Mouse (Mus musculus): ENCODE results near the gene Def8.

Gene Def8

GRCm38 (mm10) chr8:123492898-123493297 is 69.6 kb downstream of the Def8 start:
- no peak for DNase-seq

DNA sequence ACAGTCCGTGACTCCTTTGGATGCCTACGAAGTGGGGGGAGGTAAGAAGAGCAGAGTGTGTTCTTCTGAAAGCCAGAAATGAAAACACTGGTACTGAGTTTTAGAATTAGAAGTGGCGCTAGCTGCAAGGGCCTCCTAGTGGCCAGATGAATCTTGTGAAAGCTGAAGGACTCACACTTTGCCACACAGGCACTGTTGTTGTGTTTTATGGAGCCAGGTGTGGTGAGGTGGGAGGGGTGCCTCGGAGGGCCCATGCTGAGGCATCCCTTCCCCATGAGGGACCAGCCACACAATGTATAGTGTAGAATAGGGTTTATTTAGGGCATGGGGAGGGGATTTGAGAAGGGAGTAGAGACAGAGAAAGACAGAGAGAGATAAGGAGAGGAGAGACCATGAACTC is 74.4 kb downstream of the Def8 start:
- DNase-seq: no peak

DNA sequence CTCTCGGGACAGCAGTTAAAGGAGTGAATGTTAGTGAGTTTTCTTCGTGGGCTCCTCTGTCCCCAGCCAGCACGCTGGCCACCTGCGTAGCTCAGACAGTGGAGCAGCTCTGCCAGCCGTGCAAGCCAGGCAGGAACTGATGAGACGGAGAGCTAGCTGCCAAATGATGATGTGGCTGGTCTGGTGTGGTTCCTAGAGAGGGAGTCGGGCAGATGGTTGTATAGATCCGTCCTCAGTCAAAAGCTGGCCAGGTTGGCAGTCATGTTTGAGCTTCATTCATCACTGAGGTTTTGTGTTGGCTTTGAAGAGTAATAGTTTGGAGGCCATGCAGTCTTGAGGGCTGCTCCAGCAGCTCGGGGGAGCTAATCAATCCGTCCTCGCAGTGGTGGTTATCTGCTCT is 75.6 kb downstream of the Def8 start:
- DNase-seq: no peak

GRCm38 (mm10) chr8:123499556-123499955 is 76.2 kb downstream of the Def8 start:
- DNase-seq: no peak

GRCm38 (mm10) chr8:123502192-123502591 is 78.9 kb downstream of the Def8 start:
- no peak for DNase-seq

DNA sequence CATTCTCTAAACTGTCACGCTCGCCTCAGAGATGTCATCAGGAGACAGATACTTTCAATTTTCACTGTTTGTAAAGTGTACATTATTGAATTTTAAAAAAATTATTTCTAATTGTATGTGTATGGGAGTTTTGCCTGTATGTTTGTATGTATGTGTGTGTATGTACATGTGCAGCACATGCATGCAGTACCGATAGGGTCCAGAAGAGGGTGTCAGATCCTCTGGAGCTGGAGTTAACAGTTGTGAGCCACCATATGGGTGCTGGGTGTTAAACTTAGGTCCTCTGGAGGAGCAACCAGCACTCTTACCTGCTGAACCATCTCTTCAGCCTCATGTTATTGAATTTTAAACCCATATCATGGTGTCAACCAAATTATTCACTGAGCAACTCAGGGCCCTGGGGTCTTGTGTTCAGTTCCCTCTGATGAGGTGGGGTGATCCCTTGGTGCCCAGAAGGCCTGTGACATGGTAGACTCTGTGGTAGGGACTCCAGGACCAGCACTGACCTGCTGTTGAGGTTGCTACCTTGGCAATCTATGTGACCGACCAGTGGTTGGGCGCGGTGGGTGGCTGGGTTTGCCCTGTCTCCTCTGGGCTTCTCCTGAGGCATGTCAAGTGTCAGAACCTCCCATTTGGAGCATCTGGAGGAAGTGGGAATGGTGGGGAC is 80.6 kb downstream of the Def8 start:
- no peak for DNase-seq

DNA sequence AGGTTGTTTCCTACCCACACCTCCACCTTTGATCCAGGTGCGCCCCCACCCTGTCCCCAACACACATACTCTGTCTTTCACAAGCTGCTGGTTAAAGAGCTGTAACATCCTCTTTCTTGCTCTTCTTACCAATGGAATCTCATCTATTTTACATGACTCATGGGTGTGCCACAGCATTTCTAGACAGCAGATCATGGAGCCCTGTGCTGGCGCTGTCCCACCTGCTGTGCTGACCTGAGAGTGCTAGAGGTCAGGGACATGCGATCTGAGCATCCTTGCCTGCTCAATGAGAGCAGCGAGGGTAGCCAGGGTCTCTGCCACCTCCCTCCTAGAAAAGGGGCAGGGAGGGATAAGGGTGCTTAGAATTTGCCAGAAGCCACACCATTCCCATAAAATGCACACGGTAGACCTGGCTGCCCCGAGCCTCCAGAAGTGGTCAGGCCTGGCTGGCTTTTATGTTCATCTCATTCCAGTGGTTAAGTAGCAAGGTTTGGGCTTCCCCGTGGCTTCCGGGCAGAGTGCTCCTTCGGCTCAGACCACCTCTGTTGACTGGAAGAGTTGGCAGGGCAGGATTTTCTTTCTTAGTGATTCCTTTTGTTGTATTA is 81.4 kb downstream of the Def8 start:
- DNase-seq: no peak

DNA sequence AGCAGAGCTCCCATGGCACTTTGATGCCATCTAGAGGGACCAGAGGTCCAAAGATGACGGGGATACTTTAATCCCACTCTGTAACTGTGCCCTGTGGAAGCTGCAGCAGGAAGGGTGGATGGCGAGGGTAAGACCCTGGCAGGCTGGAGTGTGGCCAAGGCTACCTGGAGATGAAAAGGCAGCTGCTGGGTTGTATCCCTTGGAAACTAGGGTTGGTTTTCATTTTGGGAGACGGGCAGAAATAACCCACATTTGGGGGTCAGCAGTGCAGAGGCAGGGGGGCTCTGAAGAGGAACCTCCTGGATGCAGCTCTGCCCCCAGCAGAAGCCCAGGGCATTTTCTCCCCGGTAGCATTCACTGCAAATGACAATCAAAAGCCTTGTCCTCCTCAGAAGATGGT is 81.9 kb downstream of the Def8 start:
- no peak for DNase-seq

DNA sequence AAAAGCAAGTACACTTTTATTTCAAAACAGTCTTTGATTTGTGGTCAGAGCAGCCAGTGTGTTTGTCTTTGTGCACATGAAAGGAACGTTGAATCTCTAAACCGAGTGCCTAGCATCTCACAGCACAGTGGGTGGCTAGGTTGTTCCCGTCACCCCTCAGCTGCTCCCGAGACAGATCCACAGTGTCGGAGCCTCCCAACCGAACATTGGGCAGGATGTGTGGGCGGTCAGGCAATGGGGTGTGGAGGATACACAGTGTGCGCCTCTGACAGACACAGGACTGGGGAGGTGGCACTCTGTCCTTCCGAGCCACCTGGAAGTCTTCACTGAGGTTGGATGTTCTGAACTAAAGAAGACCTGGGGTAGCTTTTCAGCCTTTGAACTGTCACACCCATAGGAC is 82.4 kb downstream of the Def8 start:
- DNase-seq: no peak

DNA sequence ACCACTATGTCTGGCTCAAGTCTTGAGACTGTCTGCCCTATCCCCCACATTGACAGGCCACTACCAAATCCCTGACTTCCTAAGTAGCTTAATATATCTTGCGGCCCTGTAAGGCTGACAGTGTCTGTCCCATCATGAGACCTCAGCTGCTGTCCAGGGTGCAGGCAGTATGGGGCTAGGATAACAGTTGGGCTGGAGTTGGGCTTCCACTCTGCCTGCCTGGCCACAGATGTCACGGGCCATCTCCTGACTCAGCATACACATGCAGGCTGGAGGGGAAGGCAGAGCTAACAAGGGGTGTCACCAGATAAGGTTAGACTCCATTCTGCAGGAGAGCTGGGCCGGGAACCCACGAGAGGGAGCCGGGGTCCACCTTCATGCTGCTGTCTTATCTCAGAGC is 83.8 kb downstream of the Def8 start:
- DNase-seq: no peak

GRCm38 (mm10) chr8:123510819-123511218 is 87.5 kb downstream of the Def8 start:
- DNase-seq: no peak

Data from right cerebral cortex, postnatal 4 days (tissue).